Mouse (Mus musculus) heart, embryonic 10.5 days (tissue): ENCODE measurements around the gene Rnd1. TPM values are rescaled to one million over a fixed set of nuclear protein-coding genes. Genes with fewer than 3 reads are reported as not detected.

Experiments used
- DNase-seq: peaks from one replicate; pipeline ENCODE4 v3.0.0-alpha.2; 2017; ENCODE audit warnings: low spot score
- H3K27ac ChIP-seq: fragments of 300-500 bp; sonication (generic); 2 replicates; pipeline ENCODE4 v1.5.1; 2016; ENCODE audit warnings: mild to moderate bottlenecking
- H3K27me3 ChIP-seq: fragments of 300-500 bp; sonication (generic); 2 replicates; pipeline ENCODE4 v1.6.1; 2016; ENCODE audit warnings: mild to moderate bottlenecking; ENCODE audit not compliant: poor library complexity, insufficient read depth, severe bottlenecking
- H3K36me3 ChIP-seq: fragments of 300-500 bp; sonication (generic); 2 replicates; pipeline ENCODE4 v1.6.1; 2016; ENCODE audit warnings: mild to moderate bottlenecking, moderate library complexity
- H3K4me1 ChIP-seq: fragments of 300-500 bp; sonication (generic); 2 replicates; pipeline ENCODE4 v1.6.1; 2016; ENCODE audit warnings: mild to moderate bottlenecking
- H3K4me3 ChIP-seq: fragments of 300-500 bp; sonication (generic); 2 replicates; pipeline ENCODE4 v1.5.1; 2016; ENCODE audit warnings: mild to moderate bottlenecking, moderate library complexity
- H3K9me3 ChIP-seq: fragments of 300-500 bp; sonication (generic); 2 replicates; pipeline ENCODE4 v1.6.1; 2016; ENCODE audit warnings: mild to moderate bottlenecking, moderate library complexity
- WGBS: fragments of 180-500 bp; shearing (Covaris S2); methylation state at CpG from one replicate; pipeline ENCODE4 v1.1.7; 2016; 5-methylcytosine and 5-hydroxymethylcytosine counted together
- polyA plus RNA-seq: library from polyadenylated mRNA; unstranded; fragments of >200 nt; fragmentation: Nextera tagmentation; extraction: Ambion mirVana; gene quantifications from 2 replicates; pipeline ENCODE4 v1.2.1, GENCODE M21; 2016

Rnd1 gene
- polyA plus RNA-seq, 1 experiment from 2014 or later = 2.8 TPM

GRCm38 (mm10) chr15:98630540-98630939, 46.7 kb downstream of the Rnd1 start, which contains the start of gene Cacnb3:
TSS of gene Cacnb3 (plus strand) at chr15:98630840.
- H3K27ac ChIP-seq = peak within 1 kb of the TSS; percentile 80
- WGBS = 27% methylated on average over 4 of the region's 4 CpGs

DNA sequence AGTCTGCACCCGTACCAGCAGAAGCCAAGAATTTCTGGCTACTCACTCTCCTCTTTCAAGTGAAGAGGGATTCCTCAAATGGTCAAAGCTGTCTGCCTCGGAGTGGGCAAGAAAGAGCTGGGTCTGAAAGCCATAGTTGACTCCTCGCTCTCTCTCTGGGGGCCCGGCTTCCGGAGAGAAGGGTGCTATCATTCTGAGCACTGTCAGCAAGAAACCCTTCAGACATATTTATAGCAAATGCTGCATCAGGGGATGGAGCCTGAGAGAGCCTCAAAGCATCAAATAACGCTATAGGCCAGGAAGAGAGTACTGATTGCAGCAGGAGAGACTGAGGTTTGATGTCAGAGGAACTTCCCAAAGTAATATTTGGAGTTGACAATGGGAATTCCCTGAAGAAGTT, 47.8 kb downstream of the Rnd1 start:
- Histone ChIP-seq H3K27ac (peak overlapping the region; percentile 71; the same call in 1 of the 2 replicates), H3K9me3 (no peaks in the 10 kb centered on the region), H3K4me3 (peak overlapping the region; percentile 44), H3K36me3 (no peaks in the 10 kb centered on the region), H3K4me1 (peaks cover 61% of the 10 kb centered on the region), H3K27me3 (peaks cover 64% of the 10 kb centered on the region)
- DNase-seq = no peak
- WGBS = 35% methylated on average over 6 of the region's 6 CpGs

More at GRCm38 (mm10) chr15:98630540-98630939, 46.7 kb downstream of the Rnd1 start, which contains the start of gene Cacnb3:
- peak within 1 kb of the TSS; percentile 60 for H3K4me3 ChIP-seq
- no peak for DNase-seq
- no peaks in the 10 kb centered on the region for H3K36me3 ChIP-seq
- peaks cover 72% of the 10 kb centered on the region for H3K4me1 ChIP-seq
- H3K27me3 ChIP-seq = peaks cover 75% of the 10 kb centered on the region
- H3K9me3 ChIP-seq = no peaks in the 10 kb centered on the region

DNA sequence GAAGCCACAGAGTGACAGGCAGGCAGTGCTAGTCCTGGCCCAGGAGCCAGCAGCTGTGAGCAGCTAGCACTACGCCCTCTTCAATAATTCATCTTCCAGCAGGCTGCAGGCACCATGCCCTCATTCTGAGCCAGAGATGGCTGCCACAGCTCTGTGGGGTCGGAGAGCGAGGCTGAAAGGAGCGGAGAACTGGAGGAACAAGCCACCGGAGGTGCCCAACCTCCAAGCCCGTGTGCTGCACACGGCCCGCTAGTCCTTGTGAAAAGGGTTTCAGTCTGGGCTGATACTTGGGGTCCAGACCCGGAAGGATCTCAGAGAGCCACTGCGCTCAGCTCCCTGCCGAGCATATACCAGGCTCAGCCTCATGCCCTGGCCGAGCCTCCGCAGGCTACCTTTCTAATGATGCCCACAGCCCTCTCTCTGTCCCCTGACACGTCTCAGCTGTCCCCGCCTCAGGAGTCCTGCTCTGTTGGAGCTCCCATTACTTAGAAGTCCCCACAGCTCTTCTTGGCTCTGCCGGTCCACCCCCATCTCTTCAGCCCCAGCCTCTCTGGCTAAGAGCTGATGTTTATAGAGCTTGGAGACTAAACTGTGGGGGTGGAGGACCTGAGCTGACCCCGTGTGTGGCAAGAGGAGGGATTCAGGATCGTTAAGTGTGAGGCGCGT, 48.5 kb downstream of the Rnd1 start:
- H3K27me3 ChIP-seq = peaks cover 57% of the 10 kb centered on the region
- H3K27ac ChIP-seq = peak overlapping the region; percentile 71
- H3K4me1 ChIP-seq = peaks cover 55% of the 10 kb centered on the region
- peak overlapping the region; percentile 44 for H3K4me3 ChIP-seq
- 15% methylated on average over 20 of the region's 20 CpGs for WGBS
- H3K9me3 ChIP-seq = no peaks in the 10 kb centered on the region
- H3K36me3 ChIP-seq = no peaks in the 10 kb centered on the region
- DNase-seq = no peak

DNA sequence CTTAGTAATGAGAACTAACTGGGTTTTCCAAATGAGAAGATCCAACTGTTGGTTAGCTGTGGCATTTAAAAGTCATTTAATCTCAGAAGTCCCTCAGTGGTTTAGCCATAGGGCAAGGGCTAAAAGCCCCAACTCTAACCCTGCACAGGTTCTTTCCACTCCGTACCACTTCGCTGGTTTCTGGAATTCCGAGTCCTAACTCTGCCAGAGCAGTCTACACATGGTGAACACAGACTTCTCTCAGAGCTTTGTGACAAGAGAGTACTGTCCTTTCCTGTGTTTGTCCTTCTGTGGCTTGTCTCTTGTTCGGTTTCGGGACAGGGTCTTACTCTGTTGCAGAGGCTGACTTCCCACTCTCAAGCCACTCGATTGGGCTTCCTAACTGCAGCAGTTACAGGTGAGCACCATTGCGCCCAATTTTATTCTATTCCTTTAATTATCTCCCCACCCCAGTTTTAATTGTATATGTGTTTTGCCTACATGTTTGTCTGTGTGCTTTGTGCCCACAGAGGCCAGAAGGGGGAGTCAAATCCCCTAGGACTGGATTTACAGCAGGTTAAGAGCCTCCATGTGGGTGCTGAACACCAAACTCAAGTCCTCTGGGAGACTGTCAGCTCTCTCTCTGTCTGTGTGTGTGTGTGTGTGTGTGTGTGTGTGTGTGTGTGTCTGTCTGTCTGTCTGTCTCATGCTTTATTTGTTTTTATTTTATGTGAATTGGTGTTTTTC, 50.6 kb downstream of the Rnd1 start:
- DNase-seq = no peak
- H3K27me3 ChIP-seq = peaks cover 41% of the 10 kb centered on the region
- peaks cover 41% of the 10 kb centered on the region for H3K4me1 ChIP-seq
- 74% methylated on average over 7 of the region's 7 CpGs for WGBS
- no peaks in the 10 kb centered on the region for H3K9me3 ChIP-seq
- no peaks in the 10 kb centered on the region for H3K36me3 ChIP-seq
- H3K27ac ChIP-seq = no peak overlapping the region
- no peak overlapping the region for H3K4me3 ChIP-seq

DNA sequence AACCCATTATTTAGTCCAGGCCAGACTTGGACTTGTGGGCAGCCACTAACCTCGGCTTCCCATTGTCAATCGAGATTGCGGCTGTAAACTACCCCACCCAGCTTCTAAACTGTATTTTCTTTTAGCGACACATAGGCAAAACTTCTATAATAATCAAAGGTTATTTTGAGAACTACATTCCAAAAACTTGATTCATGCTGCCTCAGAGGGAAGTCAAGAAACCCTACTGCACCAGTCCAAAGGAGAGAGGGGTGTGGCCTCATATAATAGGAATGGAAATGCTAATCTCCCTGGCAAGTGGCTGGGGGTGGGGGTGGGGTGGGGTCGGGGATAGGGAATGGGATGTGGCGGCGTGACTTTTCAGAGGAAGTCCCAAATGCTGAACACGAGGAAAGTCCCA, 51.2 kb downstream of the Rnd1 start:
- Histone ChIP-seq H3K4me1 (peaks cover 35% of the 10 kb centered on the region), H3K27ac (no peak overlapping the region), H3K4me3 (no peak overlapping the region), H3K36me3 (no peaks in the 10 kb centered on the region), H3K27me3 (peaks cover 35% of the 10 kb centered on the region), H3K9me3 (no peaks in the 10 kb centered on the region)
- WGBS = 36% methylated on average over 8 of the region's 8 CpGs
- DNase-seq = no peak

- Histone ChIP-seq H3K36me3 (no peaks in the 10 kb centered on the region), H3K4me3 (no peak overlapping the region), H3K4me1 (peaks cover 11% of the 10 kb centered on the region), H3K27ac (no peak overlapping the region), H3K27me3 (peaks cover 11% of the 10 kb centered on the region), H3K9me3 (no peaks in the 10 kb centered on the region)
- no peak for DNase-seq
- 50% methylated on average over 5 of the region's 5 CpGs for WGBS
These were observed 53.9 kb downstream of the Rnd1 start for GRCm38 (mm10) chr15:98623361-98623821.

DNA sequence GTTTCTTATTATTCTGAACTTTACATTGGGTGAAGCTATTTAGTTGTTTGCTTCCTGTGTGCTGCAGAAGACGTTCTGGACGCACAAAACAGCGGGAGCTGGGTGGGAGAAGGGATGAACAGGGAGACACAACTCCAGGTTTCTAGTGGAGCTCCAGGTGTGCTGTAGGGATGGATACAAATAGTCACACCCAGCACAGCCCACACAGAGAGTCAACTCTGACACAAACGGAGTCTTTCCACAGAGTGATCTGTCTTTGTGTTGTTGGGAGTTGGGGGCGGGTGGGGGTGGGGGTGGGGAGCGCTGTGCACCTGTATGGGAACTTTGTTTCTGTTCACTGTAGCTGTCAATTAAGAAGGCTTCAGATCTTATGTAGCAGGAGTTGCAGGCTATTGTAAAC, 54.5 kb downstream of the Rnd1 start:
- H3K4me3 ChIP-seq = no peak overlapping the region
- H3K27ac ChIP-seq = no peak overlapping the region
- H3K36me3 ChIP-seq = no peaks in the 10 kb centered on the region
- H3K9me3 ChIP-seq = no peaks in the 10 kb centered on the region
- 0 out of 2 replicates have a peak, but pooled peaks cover 9% of the 10 kb centered on the region for H3K4me1 ChIP-seq
- WGBS = 31% methylated on average over 6 of the region's 6 CpGs
- no peak for DNase-seq
- peaks cover 9% of the 10 kb centered on the region; the same call in 1 of the 2 replicates for H3K27me3 ChIP-seq

DNA sequence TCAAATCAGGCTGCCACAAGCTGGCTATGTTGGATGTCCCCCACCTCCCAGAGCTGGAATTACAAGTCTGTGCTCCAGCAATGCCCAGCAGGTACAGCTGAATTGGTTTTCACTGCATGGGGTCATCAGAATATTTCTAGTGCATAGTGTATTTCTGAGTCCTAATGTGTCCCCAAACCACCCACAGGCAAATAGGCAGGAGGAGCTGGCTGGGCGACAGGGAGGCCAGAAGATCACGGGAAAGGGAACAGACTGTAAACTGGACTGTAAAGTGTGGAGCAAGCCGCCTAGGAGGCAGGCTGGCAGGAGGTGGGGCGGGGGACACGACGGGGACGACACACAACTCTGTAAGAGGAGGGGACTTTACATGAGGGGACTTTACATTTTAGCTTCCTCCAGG, 55.1 kb downstream of the Rnd1 start:
- Histone ChIP-seq H3K4me1 (0 out of 2 replicates have a peak, but pooled peaks cover 9% of the 10 kb centered on the region), H3K27me3 (peaks cover 9% of the 10 kb centered on the region; the same call in 1 of the 2 replicates), H3K9me3 (no peaks in the 10 kb centered on the region), H3K36me3 (no peaks in the 10 kb centered on the region), H3K4me3 (no peak overlapping the region), H3K27ac (no peak overlapping the region)
- no peak for DNase-seq
- WGBS = 8% methylated on average over 7 of the region's 7 CpGs

DNA sequence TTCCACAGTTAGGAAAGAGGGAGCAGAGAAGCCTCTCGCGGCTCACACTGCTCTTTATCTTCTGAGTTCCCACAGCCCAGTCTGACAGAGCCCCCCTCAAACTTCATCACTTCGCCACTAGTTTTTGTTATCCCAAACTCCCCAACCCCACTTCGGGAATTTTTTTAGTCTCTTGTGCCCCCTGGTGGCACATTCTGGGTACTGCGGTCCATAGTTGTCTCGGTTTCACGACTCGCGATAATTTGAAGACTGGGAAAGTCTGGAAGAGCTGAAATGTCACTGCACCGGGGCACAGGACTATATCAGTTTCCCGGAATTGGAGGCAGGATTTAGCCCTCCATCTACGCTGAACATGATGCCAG, 60.1 kb downstream of the Rnd1 start:
- Histone ChIP-seq H3K9me3 (no peaks in the 10 kb centered on the region), H3K36me3 (no peaks in the 10 kb centered on the region), H3K4me3 (peak overlapping the region; percentile 12; the same call in 1 of the 2 replicates), H3K4me1 (peaks cover 22% of the 10 kb centered on the region), H3K27ac (peak overlapping the region; percentile 37; the same call in 1 of the 2 replicates), H3K27me3 (0 out of 2 replicates have a peak, but pooled peaks cover 4% of the 10 kb centered on the region)
- 1% methylated on average over 12 of the region's 12 CpGs for WGBS
- no peak for DNase-seq

- Histone ChIP-seq H3K27ac (peak overlapping the region; percentile 37), H3K9me3 (no peaks in the 10 kb centered on the region), H3K4me3 (peak overlapping the region; percentile 12; the same call in 1 of the 2 replicates), H3K36me3 (no peaks in the 10 kb centered on the region), H3K27me3 (0 out of 2 replicates have a peak, but pooled peaks cover 4% of the 10 kb centered on the region), H3K4me1 (peaks cover 22% of the 10 kb centered on the region)
- WGBS = 42% methylated on average over 20 of the region's 20 CpGs
- DNase-seq = no peak
These were observed 60.7 kb downstream of the Rnd1 start for GRCm38 (mm10) chr15:98616362-98617175.

- peak overlapping the region; percentile 37 for H3K27ac ChIP-seq
- 43% methylated on average over 6 of the region's 6 CpGs for WGBS
These were observed 61.5 kb downstream of the Rnd1 start for GRCm38 (mm10) chr15:98615751-98616150.

DNA sequence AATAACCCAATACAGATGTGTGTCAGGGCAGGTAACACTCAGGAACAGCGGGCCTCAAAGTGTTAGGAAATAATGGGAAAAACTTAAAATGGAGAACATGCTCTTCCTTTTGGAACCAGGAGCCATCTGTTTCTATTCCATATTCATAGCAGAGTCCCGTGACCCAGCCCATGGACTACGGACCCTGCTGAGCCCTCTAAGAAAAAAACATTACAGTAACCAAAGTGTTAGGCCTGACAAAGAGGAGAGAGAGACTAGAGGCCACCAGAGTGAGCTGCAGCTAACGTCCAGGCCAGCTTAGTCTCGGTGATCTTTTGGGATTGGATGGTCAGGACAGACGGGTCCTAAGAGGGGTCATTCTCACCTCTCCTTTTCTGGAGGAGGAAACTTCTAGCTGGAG, 62.3 kb downstream of the Rnd1 start:
- peak overlapping the region; percentile 62; the same call in 1 of the 2 replicates for H3K27ac ChIP-seq
- DNase-seq = no peak
- H3K27me3 ChIP-seq = 0 out of 2 replicates have a peak, but pooled peaks cover 4% of the 10 kb centered on the region
- H3K4me3 ChIP-seq = no peak overlapping the region
- WGBS = 52% methylated on average over 6 of the region's 6 CpGs
- no peaks in the 10 kb centered on the region for H3K36me3 ChIP-seq
- H3K9me3 ChIP-seq = no peaks in the 10 kb centered on the region
- H3K4me1 ChIP-seq = peaks cover 27% of the 10 kb centered on the region

More at GRCm38 (mm10) chr15:98615751-98616150, 61.5 kb downstream of the Rnd1 start:
- no peaks in the 10 kb centered on the region for H3K9me3 ChIP-seq
- no peak overlapping the region for H3K4me3 ChIP-seq
- no peak for DNase-seq
- no peaks in the 10 kb centered on the region for H3K36me3 ChIP-seq
- H3K4me1 ChIP-seq = peaks cover 22% of the 10 kb centered on the region
- 0 out of 2 replicates have a peak, but pooled peaks cover 4% of the 10 kb centered on the region for H3K27me3 ChIP-seq
